Mouse (Mus musculus) cerebellum, adult 2 months (tissue): ENCODE results near the gene Igsf10.

Experiments used
- CTCF ChIP-seq: fragments of 200-500 bp; IDR thresholded peaks from 2 replicates; pipeline ENCODE4 v1.5.1; 2011; ENCODE audit warnings: low read depth, mild to moderate bottlenecking, control low read depth, low read length, moderate library complexity, borderline replicate concordance; ENCODE audit not compliant: insufficient read depth
- POLR2A ChIP-seq: fragments of 200-500 bp; IDR thresholded peaks from 2 replicates; pipeline ENCODE4 v1.6.1; 2011; ENCODE audit warnings: low read length, control low read depth, borderline replicate concordance; ENCODE audit not compliant: insufficient read depth

DNA sequence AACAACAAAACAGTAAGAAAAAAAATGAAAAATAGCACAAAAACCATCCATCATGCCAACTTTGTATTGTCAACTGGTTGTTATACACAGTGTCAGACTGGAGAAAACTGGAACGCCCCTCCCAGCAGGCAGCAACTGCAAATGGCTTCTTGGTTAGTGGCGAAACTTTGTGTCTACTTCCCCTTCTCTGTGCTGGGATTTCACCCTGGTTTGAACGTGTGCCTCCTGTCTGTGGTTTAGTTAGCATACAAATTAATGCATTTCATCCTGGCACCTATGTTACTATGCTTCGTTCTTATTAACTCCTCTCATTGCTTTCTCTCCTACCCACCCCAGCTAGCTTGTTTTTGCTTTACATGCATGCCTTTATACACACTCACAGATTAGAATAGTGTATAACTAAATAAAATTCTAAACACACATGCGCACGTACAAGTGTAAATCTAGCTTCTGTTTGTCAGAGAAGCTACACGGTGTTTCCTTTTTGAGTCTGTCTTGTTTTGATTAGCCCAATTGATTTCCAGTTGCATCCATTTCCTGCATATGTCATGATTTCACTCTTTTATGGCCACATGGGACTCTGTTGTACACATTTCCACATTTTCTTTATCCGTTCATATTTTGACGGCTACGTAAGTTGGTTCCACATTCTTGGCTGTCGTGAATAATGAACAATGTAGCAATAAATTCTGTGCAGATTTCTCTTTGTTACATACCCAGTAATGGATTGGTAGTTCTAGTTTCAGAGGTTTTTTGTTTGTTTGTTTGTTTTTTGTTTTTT, 2.4 kb downstream of the Igsf10 start:
- TF ChIP-seq CTCF: no peak
- no peak for TF ChIP-seq POLR2A
